Mouse (Mus musculus) neural tube, embryonic 10.5 days (tissue): ENCODE data around the gene 3110040N11Rik.
"Not testable (repeated sequence)": the region's sequence is repeated elsewhere in the genome, so short reads cannot be mapped to it uniquely, and the experiment has no call there.

Source experiments
- DNase-seq: peaks from one replicate; pipeline ENCODE4 v3.0.0-alpha.2; 2017; ENCODE audit warnings: low spot score; ENCODE audit errors: extremely low spot score

3110040N11Rik gene

GRCm38 (mm10) chr7:81789095-81789757 is at the start of gene 3110040N11Rik:
TSS of gene 3110040N11Rik (minus strand) at chr7:81789478.
- peak; percentile 90 for DNase-seq

- not testable (repeated sequence) for DNase-seq
These were observed 48.5 kb upstream of the 3110040N11Rik start for GRCm38 (mm10) chr7:81837771-81838170.

- no peak for DNase-seq
These were observed 46.2 kb upstream of the 3110040N11Rik start for GRCm38 (mm10) chr7:81835430-81835829.

DNA sequence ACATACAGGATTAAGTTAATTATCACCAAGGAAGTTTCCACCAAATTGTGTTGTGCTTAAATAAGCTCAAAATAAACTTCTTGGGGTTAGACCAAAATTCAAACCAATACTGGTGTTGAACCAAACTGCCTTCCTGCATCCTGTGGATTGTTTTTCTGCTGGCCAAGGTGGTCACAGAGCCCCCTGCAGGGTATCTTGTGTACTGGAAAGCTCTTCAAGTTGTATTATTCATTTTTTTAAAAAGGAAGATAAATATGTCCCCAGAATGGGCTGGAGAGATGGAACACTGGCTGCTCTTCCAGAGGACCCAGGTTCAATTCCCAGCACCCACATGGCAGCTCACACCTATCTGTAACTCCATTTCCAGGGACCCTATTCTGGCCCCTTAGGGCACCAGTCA is 45.6 kb upstream of the 3110040N11Rik start:
- no peak for DNase-seq

DNA sequence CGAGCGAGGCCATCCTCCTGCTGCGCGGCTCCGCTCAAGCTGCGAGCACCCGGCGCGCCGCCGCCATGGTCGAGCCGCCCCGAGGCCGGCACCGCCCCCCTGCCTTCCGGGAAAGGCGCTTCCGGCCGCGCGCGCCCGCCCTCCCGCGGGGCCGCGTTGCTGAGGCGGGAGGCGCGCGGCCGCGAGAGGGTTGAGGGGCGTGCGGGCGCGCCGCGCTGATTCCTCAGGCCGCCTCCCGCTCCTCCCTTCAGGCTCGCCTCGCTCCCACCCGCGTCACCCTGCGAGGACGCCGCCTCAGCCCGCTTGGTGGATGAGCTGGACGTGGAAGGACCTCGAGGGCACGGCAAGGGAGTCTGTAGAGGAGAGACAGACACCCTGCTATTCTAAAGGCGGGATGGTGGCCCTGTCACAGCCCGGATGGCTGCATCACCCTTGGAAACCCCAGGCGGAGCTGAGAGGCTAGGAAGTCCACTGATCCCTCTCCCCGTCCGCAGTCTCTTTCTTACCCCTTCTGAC is 40.2 kb upstream of the 3110040N11Rik start, which contains the start of gene Btbd1:
Gene Btbd1 (minus strand): TSS at position 53 of the 516 bp plus-strand sequence.
- peak; percentile 85 for DNase-seq

- peak; percentile 72 for DNase-seq
These were observed 39.6 kb upstream of the 3110040N11Rik start for GRCm38 (mm10) chr7:81828681-81829378.

DNA sequence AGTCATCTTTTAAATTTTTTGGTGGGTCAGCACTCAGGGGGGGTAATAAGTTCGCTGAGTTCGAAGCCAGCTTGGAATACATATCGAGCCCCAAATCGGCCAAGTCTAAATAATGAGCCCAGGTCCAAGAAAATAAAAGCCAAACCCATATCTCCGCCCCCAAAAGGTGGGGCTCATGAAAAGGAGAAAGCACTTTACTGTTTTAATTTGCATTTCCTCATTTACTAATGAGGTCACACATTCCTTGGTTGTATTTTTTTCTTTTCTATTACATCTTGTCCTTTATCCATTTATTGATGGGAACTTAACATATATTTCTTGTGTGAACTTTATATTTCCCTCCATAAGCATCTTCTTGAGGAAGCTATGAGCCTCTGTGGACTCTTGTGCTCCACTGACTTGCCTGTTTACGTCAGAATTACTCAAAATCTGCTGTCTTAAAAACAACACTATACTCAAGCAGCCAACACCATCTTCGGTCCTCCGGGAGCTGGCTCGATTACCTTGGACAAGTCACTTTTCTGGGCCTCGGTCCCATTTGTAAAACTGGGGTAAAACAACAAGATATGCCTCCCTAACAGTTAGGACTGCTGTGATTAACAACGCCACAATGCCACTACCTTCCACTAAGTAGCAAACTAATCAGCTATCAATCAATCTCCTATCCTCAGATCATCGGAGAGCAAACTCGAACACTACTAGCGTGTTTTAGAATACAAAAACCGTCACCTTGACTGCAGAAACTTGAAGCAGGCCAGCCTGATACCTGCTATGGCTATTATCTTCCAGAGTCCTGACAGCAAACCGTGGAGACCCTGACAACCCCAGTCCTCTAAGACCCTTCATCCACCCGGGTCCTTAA is 38.8 kb upstream of the 3110040N11Rik start:
- DNase-seq, result peak; percentile 22

DNA sequence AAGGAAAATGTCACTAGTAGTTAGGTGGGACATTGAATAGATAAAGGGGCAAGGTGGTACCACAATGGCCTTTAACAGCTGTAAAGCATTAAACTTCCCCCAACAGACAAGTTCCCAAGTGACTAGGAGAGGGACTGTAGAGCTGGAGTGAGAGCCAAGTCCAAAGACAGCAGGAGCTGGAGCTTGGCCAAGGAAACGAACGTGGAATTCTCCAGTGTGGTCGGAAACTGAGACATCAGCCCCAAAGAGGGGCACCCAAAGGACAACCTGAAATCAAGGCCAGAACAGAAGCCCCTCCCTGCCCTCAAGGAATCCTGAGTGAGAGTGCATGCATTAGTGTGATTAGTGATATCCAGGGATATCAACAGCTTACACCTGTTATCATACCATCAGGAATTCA is 36.1 kb upstream of the 3110040N11Rik start:
- DNase-seq, result no peak

DNA sequence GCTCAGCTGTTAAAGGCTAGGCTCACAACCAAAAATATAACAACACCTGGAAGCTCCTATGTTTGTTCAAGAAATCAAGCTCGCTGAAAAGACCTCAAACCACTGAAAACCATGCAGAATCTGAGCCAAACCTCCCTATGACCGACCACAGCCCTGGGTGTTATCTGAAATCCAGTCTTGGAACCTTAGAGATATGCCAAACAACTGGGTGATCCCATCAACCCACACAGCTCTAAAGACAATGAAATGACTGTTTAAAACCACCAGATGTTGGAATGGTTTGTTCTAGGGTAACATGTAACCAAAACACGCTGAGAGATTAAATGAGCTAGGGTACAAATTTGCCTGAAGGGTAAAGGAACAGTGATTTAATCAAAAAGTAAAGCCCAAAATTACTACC is 35.6 kb upstream of the 3110040N11Rik start:
- no peak for DNase-seq

GRCm38 (mm10) chr7:81806067-81806466 is 16.8 kb upstream of the 3110040N11Rik start:
- no peak for DNase-seq

DNA sequence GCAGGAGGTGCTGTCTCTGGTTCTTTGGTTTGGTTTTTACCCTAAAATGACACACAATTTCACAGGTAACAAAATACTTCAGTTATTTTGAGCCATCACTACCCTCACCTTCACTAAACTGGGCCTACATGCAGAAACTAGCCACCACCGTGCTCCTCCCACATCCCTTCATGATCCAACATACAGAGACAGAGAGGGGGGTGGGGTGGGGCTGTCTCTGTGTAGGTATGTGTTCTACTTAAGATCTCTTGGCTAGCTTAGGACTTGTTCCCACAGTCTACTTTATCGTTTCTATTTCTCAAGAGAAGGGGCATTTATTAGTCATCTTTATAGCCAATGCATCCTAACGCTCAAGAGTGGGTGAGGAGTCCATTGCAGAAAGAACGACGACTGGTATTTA is 742 bp downstream of the 3110040N11Rik start:
- DNase-seq, result no peak

DNA sequence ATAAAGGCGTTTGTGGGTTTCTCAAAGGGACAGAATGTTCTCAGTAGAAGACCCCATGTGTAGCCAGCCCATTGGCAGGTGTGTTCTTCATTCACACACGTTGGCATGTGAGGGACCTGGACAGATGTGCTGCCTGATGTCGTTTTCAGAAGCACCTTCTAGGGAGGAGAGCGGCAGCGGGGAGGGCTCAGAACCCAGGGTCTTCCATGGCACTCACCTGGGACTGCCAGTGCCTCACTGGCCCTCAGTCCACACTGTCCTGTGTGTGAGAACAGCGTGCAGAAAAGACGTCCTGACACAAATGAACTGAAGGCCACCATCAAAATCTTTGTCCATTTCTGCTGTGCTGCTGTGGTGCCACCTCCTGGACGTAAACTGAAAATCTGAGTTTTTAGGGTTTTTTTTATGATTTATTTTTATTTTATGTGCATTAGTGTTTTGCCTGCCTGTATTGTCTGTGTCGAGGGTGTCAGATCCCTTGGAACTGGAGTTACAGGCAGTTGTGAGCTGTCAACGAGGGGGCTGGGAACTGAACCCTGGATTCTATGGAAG is 11.5 kb downstream of the 3110040N11Rik start:
- no peak for DNase-seq

DNA sequence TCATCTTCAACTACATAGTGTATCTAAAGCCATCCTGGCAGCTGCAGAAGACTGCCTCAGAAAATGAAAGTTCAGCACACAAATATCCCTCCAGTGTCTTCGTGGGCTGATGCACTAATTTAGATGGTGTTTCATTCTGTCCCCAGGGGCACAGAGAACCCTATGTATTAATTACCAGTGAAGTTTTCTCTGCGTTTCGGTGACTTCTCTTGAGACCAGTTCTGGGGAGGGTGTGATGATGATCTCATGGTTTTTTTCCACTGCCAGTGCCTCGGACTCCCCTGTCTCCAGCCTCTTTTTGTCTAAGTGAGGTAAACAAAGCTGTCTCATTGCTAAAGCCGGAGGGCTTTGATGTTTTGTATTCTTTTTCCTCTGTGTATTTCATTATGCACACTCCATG is 14.0 kb downstream of the 3110040N11Rik start:
- no peak for DNase-seq

DNA sequence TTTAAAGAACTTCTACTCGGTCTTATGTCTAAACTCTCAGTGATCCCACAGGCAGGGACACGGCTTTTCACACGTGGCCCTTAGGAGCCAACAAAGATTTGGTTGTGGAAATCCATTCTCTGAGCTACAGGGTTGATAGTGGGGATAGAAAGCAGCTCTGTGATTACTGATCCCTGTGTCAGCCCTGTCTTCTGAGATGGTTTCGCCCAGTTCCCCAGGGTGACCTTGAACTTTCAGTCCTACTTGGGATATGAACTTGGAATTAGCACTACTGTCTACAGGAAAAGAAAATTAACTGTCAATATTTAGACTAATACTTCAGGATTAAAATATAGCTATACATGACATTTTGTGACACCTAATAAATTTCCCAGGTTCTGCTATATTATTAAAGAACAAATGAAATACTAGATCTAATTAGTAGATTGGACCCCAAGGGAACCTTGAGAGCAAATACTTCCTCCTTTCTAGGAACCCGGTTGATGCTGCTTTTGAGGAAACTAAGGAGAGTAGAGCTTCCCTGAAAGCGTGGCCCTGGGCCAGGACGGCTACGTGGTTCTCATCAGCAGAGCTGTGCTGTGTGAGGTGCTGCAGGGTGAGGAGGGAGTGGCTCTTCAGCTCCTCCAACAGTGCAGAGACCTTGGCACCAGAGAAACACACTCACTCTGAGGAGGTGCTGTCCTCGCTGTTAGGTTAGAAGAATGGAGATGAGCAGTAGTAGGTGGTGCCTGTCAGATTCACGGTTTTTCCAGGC is 16.3 kb downstream of the 3110040N11Rik start:
- no peak for DNase-seq

DNA sequence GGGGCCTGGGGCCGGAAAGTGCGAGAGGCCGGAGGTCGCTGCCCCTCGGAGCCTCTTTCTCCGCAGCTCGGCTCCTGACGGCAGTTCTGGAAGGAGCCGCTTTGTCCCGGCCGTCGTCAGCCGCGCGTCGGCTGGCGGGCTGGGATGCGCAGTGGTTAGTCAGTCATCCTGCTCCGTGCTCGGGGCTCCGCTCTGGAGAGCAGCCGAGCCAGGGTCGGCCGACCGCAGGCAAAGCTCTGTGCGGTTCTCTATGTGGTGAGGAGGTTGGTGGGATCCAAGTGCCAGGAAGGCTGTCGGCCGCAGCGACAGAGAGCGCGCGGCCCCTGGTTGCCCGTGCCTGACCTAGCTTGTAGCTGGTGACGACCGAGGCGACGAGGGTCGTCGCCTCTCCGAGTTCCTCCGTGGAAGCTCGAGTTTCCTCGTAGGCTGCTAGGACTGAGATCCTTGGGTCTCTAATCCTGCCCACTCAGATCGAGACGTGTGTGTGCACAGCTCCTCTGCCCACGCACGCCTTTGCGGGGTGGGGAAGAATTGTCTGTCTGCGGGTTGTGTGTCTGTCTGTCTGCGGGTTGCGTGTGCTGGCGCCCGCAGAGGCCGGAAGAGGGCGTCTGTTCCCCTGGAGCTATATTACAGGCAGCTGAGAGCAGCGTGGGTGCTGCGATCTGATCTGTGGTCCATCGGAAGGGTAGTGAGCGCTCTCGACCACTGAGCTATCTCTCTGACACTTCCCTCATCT is 26.0 kb downstream of the 3110040N11Rik start:
- no peak for DNase-seq

DNA sequence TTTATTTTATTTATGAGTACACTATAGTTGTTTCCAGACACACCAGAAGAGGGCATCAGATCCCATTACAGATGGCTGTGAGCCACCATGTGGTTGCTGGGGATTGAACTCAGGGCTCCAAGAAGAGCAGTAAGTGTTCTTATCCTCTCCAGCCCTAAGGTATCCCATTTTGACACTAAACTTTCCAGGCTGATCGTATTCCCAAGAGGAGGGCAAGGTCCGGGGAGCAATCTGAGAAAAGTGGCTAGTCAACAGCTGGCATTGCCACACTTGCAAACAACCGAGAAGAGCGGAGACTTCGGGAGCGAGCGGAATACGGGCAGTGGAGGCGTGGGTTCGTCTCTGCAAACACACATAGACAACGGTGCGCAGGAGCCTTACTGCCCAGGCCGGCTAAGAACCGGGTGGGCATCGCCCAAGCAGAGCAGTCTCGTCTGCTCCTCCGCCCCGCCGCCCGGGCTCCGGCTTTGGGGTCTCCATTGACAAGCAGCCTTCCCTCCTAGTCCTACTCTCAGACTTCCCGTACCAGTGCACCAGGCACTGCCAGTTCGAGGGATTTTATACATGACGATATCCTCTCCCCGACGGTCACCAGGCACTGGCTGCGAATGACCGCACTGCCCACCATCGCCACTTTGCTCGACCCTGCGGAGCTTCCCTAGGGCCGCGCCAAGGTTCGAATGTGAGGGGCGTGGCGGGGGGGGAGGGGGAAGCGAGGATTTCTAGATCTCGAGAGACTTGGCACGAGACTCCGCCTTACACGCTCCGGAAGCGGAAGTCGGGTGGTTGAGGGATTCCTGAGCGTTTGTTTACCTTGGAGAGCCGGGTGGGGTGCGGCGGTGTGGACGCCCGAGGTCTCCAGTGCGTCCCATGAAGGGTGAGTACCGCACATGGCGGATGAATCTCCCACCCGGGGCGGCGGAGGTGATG is 26.8 kb downstream of the 3110040N11Rik start, which contains the start of gene Ramac:
Gene Ramac (plus strand): TSS at position 746 of the 930 bp plus-strand sequence.
- peak; percentile 96 for DNase-seq

DNA sequence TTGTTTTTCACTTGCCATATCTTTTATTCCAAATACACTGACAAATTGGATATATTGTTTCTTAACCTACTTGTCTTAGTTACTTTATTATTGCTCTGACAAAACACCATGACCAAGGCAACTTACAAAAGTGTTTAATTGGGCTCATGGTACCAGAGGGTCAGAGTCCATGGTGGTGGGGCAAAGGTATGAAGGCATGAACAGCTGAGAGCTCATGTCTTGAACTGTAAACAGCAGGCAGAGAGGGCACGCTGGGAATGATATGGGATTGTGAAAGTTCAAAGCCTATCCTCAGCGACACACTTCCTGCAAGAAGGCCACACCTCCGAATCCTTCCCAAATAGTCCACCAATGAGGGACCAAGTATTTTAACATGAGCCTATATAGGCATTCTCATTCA is 41.3 kb downstream of the 3110040N11Rik start:
- no peak for DNase-seq

DNA sequence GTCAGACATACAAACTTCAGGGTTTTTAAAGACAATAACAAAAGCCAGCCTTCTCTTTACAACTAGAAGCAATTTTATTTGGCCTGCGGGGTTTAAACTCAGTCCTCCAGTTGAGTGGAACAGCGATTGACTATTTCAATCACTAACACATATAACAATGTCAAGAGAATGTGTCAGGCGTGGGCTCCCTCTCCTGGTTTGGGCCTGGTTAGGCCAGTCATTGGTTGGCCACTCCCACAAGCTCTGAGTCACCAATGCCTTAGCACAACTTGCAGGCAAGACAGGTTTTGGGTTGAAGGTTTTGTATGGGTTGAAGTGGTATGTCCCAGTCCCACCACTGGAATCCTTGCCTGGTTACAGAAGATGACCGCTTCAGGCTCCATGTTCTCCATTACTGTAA is 45.1 kb downstream of the 3110040N11Rik start:
- no peak for DNase-seq

DNA sequence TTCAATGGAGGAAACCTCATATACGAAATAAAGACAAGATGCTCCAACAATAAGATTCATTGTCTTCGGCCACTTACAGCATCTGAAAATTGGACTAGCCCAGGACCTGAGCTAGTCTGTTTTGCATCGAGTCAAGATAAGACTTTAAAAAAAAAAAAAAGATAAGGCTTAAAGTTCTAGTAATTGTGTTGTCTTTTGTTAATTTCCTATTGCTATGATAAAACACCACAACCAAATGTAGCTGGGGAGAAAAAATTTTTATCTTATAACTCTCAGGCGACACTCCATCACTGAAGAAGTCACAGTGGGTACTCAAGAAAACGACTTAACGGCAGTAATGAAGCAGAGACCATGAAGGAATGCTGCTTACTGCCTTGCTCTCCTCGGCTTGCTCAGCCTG is 49.3 kb downstream of the 3110040N11Rik start:
- DNase-seq, result no peak
